Mouse (Mus musculus) cortical plate, adult 2 months (tissue): ENCODE measurements around the gene Rgs3. TPM values are rescaled to one million over a fixed set of nuclear protein-coding genes. Genes with fewer than 3 reads are reported as not detected.

Source experiments
- H3K27ac ChIP-seq: fragments of 200-500 bp; 2 replicates; pipeline ENCODE4 v1.5.1; 2012; ENCODE audit warnings: low read length, control low read depth, inconsistent platforms; ENCODE audit not compliant: insufficient read depth
- H3K4me1 ChIP-seq: fragments of 200-500 bp; 2 replicates; pipeline ENCODE4 v1.6.1; 2011; ENCODE audit warnings: low read length; ENCODE audit not compliant: control insufficient read depth, insufficient read depth
- H3K4me3 ChIP-seq: fragments of 200-500 bp; 2 replicates; pipeline ENCODE4 v1.5.1; 2011; ENCODE audit warnings: mild to moderate bottlenecking, low read length, control low read depth; ENCODE audit not compliant: insufficient read depth
- CTCF ChIP-seq: fragments of 200-500 bp; IDR thresholded peaks from 2 replicates; pipeline ENCODE4 v1.5.1; 2011; ENCODE audit warnings: mild to moderate bottlenecking, control low read depth, low read length; ENCODE audit not compliant: insufficient read depth; ENCODE audit errors: extremely low read depth
- POLR2A ChIP-seq: fragments of 200-500 bp; IDR thresholded peaks from 2 replicates; pipeline ENCODE4 v1.6.1; 2011; ENCODE audit warnings: mild to moderate bottlenecking, low read length, control low read depth; ENCODE audit not compliant: insufficient read depth; ENCODE audit errors: extremely low read depth
- polyA plus RNA-seq: library from polyadenylated mRNA; depleted of rRNA; stranded (reverse); fragments of >200 nt; gene quantifications from 2 replicates; pipeline ENCODE4 v1.2.3, GENCODE M21; 2012

Gene Rgs3
- polyA plus RNA-seq, 1 experiment, result 40.2 TPM

DNA sequence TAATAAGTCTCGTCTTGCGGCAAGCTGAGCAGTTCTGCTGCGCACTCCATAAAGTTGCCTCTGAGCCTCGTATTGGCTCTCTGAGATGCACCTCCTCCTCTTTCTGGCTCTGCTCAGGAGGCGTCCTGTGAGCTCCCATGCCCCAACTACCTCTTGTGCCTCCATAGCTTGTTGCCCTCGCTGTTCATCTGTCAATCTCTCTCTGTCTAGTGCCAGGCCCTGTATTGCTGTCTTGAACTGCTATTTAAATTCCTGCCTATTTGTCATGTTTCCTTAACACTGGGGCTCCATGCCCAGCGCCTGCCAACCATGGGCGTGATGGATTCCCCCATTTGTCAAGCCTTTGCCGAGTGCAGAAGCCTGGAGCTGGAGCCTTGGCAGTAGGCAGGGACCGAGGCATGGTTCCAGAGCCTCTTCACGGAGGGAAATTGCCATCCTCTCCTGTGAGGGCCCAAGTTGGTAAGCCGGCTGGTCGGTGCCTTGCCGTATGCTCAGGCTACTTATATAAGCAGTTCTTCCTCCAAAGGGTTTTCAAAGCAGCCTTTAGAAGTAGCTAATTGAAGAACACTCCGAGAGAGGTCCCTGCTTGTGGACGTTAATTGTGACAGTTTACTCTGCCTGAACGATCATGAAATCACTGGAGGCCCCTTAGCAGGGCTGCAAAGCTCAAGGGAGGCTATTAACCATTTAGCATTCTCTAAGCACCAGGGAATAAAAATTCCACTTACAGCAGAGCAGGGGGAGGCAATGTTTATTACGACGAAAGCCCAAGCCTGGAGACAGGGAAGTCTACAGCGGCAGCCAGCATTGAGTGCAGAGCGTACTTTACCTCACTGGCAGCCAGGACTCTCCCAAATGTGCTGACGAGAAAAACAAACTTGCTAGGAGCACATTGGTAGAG lies 53.2 kb downstream of the Rgs3 start:
- Histone ChIP-seq H3K4me3 (no peak overlapping the region), H3K4me1 (peaks cover 5% of the 10 kb centered on the region), H3K27ac (peak overlapping the region; percentile 40; the same call in 1 of the 2 replicates)
- TF ChIP-seq POLR2A, result 0 out of 2 replicates have a peak, but pooled peaks have one; percentile 14
- no peak for TF ChIP-seq CTCF

DNA sequence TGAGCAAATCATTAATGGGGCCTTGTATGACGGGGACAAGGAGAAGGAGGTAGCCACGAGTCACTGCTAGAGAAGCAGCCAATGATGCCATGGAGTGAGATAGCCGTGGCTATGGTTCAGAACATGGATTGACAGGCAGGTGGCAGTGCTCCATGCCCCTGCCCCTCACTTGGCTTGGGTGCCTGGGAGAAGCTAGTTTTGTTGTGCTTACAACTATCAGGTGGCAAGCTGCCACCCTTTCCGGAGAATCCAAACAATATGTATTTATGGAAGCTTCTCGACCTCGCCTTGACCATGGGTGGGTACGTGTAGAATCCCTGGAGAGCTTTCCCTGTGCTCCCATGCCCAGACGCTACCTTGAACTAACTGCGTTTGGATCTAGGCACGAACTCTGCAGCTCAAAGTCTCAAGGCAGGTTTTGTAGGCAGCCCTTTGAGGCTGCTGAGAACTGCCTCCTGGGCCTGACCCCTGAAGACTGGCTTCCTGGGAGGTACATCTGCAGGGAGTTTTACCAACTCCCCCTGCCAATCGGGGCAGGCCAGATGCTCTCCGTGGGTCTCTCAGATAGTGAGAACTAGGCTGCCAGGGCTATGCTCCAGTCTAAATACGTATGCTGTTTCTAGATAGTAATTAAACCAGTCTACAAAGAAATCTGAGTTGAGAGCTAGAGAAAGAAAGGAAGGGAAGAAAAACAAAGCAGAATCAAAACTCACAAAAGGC lies 54.2 kb downstream of the Rgs3 start:
- Histone ChIP-seq H3K4me1 (peaks cover 5% of the 10 kb centered on the region), H3K27ac (0 out of 2 replicates have a peak overlapping the region, but pooled peaks have one; percentile 40), H3K4me3 (no peak overlapping the region)
- TF ChIP-seq POLR2A (no peak), CTCF (no peak)

- H3K27ac ChIP-seq, result no peak overlapping the region
- no peak for TF ChIP-seq CTCF
- no peak for TF ChIP-seq POLR2A
- peaks cover 5% of the 10 kb centered on the region for H3K4me1 ChIP-seq
- H3K4me3 ChIP-seq, result no peak overlapping the region
These were observed 58.3 kb downstream of the Rgs3 start for GRCm38 (mm10) chr4:62617856-62618440.

DNA sequence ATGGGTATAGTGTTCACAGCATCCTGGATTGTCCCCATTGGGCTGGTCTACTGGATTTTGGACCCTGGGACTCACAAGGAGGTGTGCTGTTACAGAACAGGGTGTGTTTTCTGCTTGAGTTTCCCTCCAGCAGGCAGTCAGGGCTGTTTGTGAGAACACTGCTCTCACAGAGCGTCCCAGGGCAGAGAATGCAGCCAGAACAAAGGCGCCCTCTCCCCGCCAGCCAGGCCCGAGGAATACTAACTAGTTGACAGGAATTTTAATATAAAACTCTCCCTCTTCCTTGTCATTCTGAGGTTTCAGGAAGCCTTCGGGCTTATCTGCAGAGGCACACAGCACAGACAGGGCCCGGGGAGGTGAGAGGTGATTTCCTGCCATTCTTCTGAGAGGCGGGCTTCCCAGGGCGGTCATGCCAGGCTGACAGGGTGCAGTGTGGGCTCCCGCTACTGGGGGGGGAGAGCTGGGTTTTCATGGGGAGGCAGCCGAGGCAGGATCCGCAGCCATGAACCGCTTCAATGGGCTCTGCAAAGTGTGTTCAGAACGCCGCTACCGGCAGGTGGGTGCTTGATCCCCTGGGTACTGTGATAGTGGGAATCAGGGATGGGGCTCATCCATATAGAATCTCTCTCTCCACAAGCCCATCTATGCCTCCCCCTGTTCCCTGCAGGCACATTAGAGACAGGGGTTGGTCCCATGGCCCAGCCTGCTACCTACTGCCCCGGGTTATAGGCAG lies 59.8 kb downstream of the Rgs3 start:
- peak overlapping the region; percentile 85 for H3K27ac ChIP-seq
- peak overlapping the region; percentile 39 for H3K4me3 ChIP-seq
- no peaks in the 10 kb centered on the region for H3K4me1 ChIP-seq
- no peak for TF ChIP-seq CTCF
- TF ChIP-seq POLR2A, result 0 out of 2 replicates have a peak, but pooled peaks have one; percentile 9

- TF ChIP-seq CTCF (no peak), POLR2A (no peak)
- peak overlapping the region; percentile 39 for H3K4me3 ChIP-seq
- no peaks in the 10 kb centered on the region for H3K4me1 ChIP-seq
- H3K27ac ChIP-seq, result peak overlapping the region; percentile 85
These were observed 60.3 kb downstream of the Rgs3 start for GRCm38 (mm10) chr4:62619965-62620244.

- Histone ChIP-seq H3K27ac (0 out of 2 replicates have a peak overlapping the region, but pooled peaks have one; percentile 77), H3K4me1 (no peaks in the 10 kb centered on the region), H3K4me3 (no peak overlapping the region)
- TF ChIP-seq CTCF (no peak), POLR2A (no peak)
These were observed 61.5 kb downstream of the Rgs3 start for GRCm38 (mm10) chr4:62621151-62621550.

DNA sequence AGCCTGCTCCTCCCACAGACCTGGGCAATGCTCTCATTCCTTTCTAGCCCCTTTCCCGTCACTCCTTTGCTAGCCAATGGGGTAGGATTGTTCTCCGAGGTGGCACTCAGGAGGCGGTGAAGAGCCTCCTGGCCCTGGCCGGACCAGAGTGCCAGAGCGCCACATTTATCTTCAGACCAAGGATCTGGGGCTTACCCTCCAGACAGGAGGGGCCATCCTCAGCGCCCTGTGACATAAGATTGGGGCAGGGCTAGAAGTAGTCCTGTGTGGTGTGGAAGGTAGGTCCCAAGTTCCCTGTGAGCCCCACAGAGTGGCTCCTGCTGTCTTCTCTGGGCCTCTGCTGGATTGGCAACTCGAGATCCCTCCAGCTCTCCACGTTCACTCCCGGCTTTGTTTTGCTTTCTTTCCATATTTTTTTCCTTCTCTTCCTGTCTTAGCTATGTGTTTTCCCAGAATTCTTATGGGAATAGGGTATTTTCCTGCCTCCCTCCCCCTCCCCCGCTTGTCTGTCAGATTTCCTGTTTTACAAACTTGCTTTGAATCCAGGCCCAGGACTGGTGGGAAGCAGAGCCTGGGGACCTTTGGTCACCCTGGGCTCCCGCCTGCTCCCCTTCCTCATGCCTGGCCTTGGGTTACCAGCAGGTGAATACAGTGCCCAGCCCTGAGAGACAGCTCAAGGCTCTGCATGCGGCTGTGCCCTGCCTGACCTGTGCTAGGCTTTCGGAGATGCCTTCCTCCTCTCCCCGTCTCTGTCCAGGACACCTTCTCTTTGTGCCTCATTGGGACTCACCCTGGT lies 62.4 kb downstream of the Rgs3 start:
- TF ChIP-seq CTCF, result no peak
- TF ChIP-seq POLR2A, result no peak
- Histone ChIP-seq H3K4me3 (no peak overlapping the region), H3K27ac (peak overlapping the region; percentile 77), H3K4me1 (no peaks in the 10 kb centered on the region)

DNA sequence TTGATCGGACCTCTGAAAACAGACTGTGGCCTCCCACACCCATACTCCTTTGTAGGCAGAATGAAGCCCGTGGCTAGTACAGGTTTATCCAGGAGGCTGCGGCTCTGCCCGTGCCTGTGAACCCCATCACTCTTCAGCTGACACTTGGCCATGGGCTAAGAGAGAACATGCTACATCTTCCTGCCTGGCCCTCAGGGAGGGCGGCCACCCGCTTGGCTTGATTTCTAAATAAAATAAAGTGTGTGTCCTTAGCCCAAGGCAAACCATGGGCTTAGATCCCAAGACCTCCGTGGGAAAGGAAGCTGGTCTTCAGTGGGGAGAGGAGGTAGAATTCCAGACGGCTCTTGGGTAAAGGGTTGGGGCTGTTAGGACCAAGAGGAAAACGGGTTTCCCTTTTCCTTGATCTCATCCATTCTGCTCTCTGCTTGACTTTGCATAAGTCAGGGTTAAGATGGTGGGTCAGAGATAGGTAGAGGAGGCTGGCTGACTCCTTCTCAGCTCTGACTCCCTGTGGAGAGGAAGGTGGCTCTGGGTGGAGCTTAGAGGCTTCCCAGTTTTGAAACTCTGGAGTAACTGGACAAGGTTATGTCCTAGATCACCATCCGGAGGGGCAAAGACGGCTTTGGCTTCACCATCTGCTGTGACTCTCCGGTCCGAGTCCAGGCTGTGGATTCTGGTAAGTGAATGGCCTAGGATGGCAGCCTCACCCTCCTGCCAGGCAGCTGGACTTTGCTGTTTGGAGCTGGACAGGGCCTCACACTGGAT lies 63.8 kb downstream of the Rgs3 start:
- no peak overlapping the region for H3K4me3 ChIP-seq
- H3K27ac ChIP-seq, result peak overlapping the region; percentile 10; the same call in 1 of the 2 replicates
- TF ChIP-seq CTCF (no peak), POLR2A (no peak)
- no peaks in the 10 kb centered on the region for H3K4me1 ChIP-seq
